Mouse (Mus musculus): Measurements from ENCODE around the gene Nfasc.

- TF ChIP-seq CTCF (IDR thresholded peaks at IDR 0.05; ENCODE audit: low read depth, low read length): peak; percentile 47; the same call in 1 of the 2 replicates
- no peak for TF ChIP-seq POLR2A (IDR thresholded peaks at IDR 0.05; ENCODE audit: borderline replicate concordance, low read depth, low read length)
Measured at GRCm38 (mm10) chr1:132771377-132771776, 29.8 kb upstream of the Nfasc start.
